Comparison of ENCODE assay signal across 8 mouse cellular contexts in the genomic region with DNA sequence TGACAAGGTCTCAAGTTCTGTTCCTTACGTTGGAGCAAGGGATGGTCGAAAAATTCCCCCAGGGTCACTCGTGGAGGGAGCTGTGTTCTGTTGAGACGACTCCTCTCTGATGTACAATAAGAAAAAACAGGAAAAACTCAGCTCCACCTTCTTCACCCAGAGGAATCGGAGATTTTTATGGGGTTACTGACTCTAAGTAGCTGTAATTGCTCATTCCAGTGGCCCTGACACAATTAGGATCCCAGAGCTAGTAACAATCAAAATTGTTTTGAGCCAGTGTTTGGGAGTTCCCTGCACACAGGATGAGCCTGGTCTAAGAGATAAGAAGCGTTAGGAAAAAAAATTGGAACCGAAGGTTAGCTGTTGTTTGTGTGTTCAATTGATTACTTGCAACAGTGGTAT. TPM values are rescaled to one million over a fixed set of nuclear protein-coding genes. Genes with fewer than 3 reads are reported as not detected.
A peak's percentile ranks its signal among the peaks of the same experiment; 100 is the strongest.
DNase-seq lines count a peak whose midpoint lies in the region; ATAC-seq lines count a peak whose summit lies in the region.

A gene (minus strand): TSS at position 331 of the 402 bp plus-strand sequence.

- ATAC-seq in heart, embryonic 12.5 days (ENCODE audit: insufficient number of reproducible peaks, low FRiP score) = no peak
- peak; percentile 73 for ATAC-seq in liver, embryonic 12.5 days

- no peaks in the 10 kb centered on the region for H3K27me3 ChIP-seq in heart, embryonic 12.5 days (replicated peaks)
- no peaks in the 10 kb centered on the region for H3K27me3 ChIP-seq in liver, embryonic 12.5 days (replicated peaks)

- no peaks in the 10 kb centered on the region for H3K36me3 ChIP-seq in heart, embryonic 12.5 days
- no peaks in the 10 kb centered on the region for H3K36me3 ChIP-seq in liver, embryonic 12.5 days

- H3K4me1 ChIP-seq in heart, embryonic 12.5 days (replicated peaks) = no peaks in the 10 kb centered on the region
- peaks cover 17% of the 10 kb centered on the region for H3K4me1 ChIP-seq in liver, embryonic 12.5 days

- no peak within 1 kb of the TSS for H3K27ac ChIP-seq in heart, embryonic 12.5 days (ENCODE audit: poor library complexity, severe bottlenecking)
- H3K27ac ChIP-seq in liver, embryonic 12.5 days = no peak within 1 kb of the TSS

- peak in 1 of 2 experiments; percentile 69 for DNase-seq in heart, adult 18-20 months
- DNase-seq in adrenal gland, postnatal 10 days = no peak
- peak; percentile 49 to 79 for DNase-seq in heart, adult 9 months (ENCODE audit: low spot score in 2 of 2)
- DNase-seq in spleen, postnatal 14 days (ENCODE audit: low spot score in 2 of 2) = no peak
- DNase-seq in embryo, embryonic 10 days (ENCODE audit: low spot score) = no peak
- DNase-seq in layer of hippocampus, adult 18-20 months (ENCODE audit: low spot score in 2 of 2) = no peak

- H3K4me2 ChIP-seq in heart, embryonic 12.5 days = no peak within 1 kb of the TSS
- peak within 1 kb of the TSS; percentile 31 for H3K4me2 ChIP-seq in liver, embryonic 12.5 days

- H3K4me3 ChIP-seq in heart, embryonic 12.5 days = no peak within 1 kb of the TSS
- H3K4me3 ChIP-seq in liver, embryonic 12.5 days = no peak within 1 kb of the TSS

- H3K9ac ChIP-seq in heart, embryonic 12.5 days = no peak within 1 kb of the TSS
- no peak within 1 kb of the TSS for H3K9ac ChIP-seq in liver, embryonic 12.5 days

- 46% methylated on average over 7 of the region's 7 CpGs for WGBS in heart, embryonic 12.5 days
- WGBS in liver, embryonic 12.5 days (ENCODE audit: insufficient replicate concordance) = 20% methylated on average over 7 of the region's 7 CpGs

- H3K9me3 ChIP-seq in heart, embryonic 12.5 days (replicated peaks) = no peaks in the 10 kb centered on the region
- no peaks in the 10 kb centered on the region for H3K9me3 ChIP-seq in liver, embryonic 12.5 days (replicated peaks)

RNA-seq across cellular contexts. Expression of the gene that starts here (rescaled TPM):
- total RNA-seq in heart, adult 18-20 months (2021) = 10 to 100 TPM; 31.4 to 54.9 TPM
- 2.2 and 2.8 TPM in 2 replicates for polyA plus RNA-seq in heart, embryonic 12.5 days (2016; fragmentation: Nextera tagmentation; extraction: Ambion mirVana)
- 100 to 1,000 TPM; 192 to 215 TPM for total RNA-seq in adrenal gland, postnatal 10 days (2021)
- polyA plus RNA-seq in liver, embryonic 12.5 days (2016; fragmentation: Nextera tagmentation; extraction: Ambion mirVana) = 3.8 and 4.8 TPM in 2 replicates
- total RNA-seq in layer of hippocampus, adult 18-20 months (2021) = 1 to 10 TPM; 7.3 to 8.6 TPM

Comparison
In these comparisons a context has a peak if more than half of its experiments do, and no peak if none do; other contexts are left out.
1. DNase-seq: peak in heart, adult 9 months (2 of 2); none in adrenal gland, postnatal 10 days (single experiment), spleen, postnatal 14 days (0 of 2), embryo, embryonic 10 days (single experiment) and layer of hippocampus, adult 18-20 months (0 of 2).